Mouse (Mus musculus): ENCODE data around the gene Hipk4. TPM values are rescaled to one million over a fixed set of nuclear protein-coding genes. Genes with fewer than 3 reads are reported as not detected.

Hipk4 gene
- total and polyA plus RNA-seq, 2 experiments from 2014 or later = 0.88 to 1.8 TPM

- no peak for TF ChIP-seq CTCF (IDR thresholded peaks at IDR 0.05)
- H3K9ac ChIP-seq (replicated peaks; ENCODE audit: low read length, poor library complexity, severe bottlenecking) = no peak overlapping the region
- ATAC-seq (ENCODE audit: low FRiP score) = peak; percentile 31
- no peaks in the 10 kb centered on the region for H3K27me3 ChIP-seq (ENCODE audit: insufficient read depth, low read length)
- H3K4me1 ChIP-seq (ENCODE audit: insufficient read depth, low read length) = no peaks in the 10 kb centered on the region
- H3K36me3 ChIP-seq (ENCODE audit: insufficient read depth, low read length) = peaks cover 49% of the 10 kb centered on the region
- H3K27ac ChIP-seq (ENCODE audit: low read depth, low read length) = no peak overlapping the region
- DNase-seq (ENCODE audit: low spot score) = no peak
- 95% methylated on average over 10 of the region's 10 CpGs for WGBS
- H3K4me2 ChIP-seq (ENCODE audit: low read depth, low read length, poor library complexity, severe bottlenecking) = no peak overlapping the region
- no peak overlapping the region for H3K4me3 ChIP-seq (ENCODE audit: low read depth, low read length)
- no peaks in the 10 kb centered on the region for H3K9me3 ChIP-seq (ENCODE audit: low read length)
Measured at GRCm38 (mm10) chr7:27531707-27532106, 8.6 kb downstream of the Hipk4 start.

GRCm38 (mm10) chr7:27532480-27533050 is 9.5 kb downstream of the Hipk4 start:
- no peaks in the 10 kb centered on the region for H3K27me3 ChIP-seq (ENCODE audit: insufficient read depth, low read length)
- 90% methylated on average over 9 of the region's 9 CpGs for WGBS
- DNase-seq (ENCODE audit: low spot score) = no peak
- no peak overlapping the region for H3K9ac ChIP-seq (replicated peaks; ENCODE audit: low read length, poor library complexity, severe bottlenecking)
- H3K4me3 ChIP-seq (ENCODE audit: low read depth, low read length) = no peak overlapping the region
- TF ChIP-seq CTCF (IDR thresholded peaks at IDR 0.05) = no peak
- no peak overlapping the region for H3K27ac ChIP-seq (ENCODE audit: low read depth, low read length)
- no peak for ATAC-seq (ENCODE audit: low FRiP score)
- no peak overlapping the region for H3K4me2 ChIP-seq (ENCODE audit: low read depth, low read length, poor library complexity, severe bottlenecking)
- H3K36me3 ChIP-seq (ENCODE audit: insufficient read depth, low read length) = peaks cover 56% of the 10 kb centered on the region
- no peaks in the 10 kb centered on the region for H3K9me3 ChIP-seq (ENCODE audit: low read length)
- H3K4me1 ChIP-seq (ENCODE audit: insufficient read depth, low read length) = no peaks in the 10 kb centered on the region

- H3K4me2 ChIP-seq (ENCODE audit: low read depth, low read length, poor library complexity, severe bottlenecking) = no peak overlapping the region
- 86% methylated on average over 2 of the region's 2 CpGs for WGBS
Measured at GRCm38 (mm10) chr7:27535386-27535785, 12.3 kb downstream of the Hipk4 start.

GRCm38 (mm10) chr7:27536618-27537017 is 13.6 kb downstream of the Hipk4 start:
- no peak for DNase-seq (ENCODE audit: low spot score)
- Histone ChIP-seq H3K4me3 (ENCODE audit: low read depth, low read length) (no peak overlapping the region), H3K36me3 (ENCODE audit: insufficient read depth, low read length) (peaks cover 70% of the 10 kb centered on the region), H3K9me3 (ENCODE audit: low read length) (no peaks in the 10 kb centered on the region), H3K27me3 (ENCODE audit: insufficient read depth, low read length) (no peaks in the 10 kb centered on the region), H3K4me2 (ENCODE audit: low read depth, low read length, poor library complexity, severe bottlenecking) (no peak overlapping the region), H3K9ac (replicated peaks; ENCODE audit: low read length, poor library complexity, severe bottlenecking) (no peak overlapping the region), H3K27ac (ENCODE audit: low read depth, low read length) (no peak overlapping the region), H3K4me1 (ENCODE audit: insufficient read depth, low read length) (peaks cover 3% of the 10 kb centered on the region; the same call in 1 of the 2 replicates)
- no peak for ATAC-seq (ENCODE audit: low FRiP score)
- 92% methylated on average over 6 of the region's 6 CpGs for WGBS
- TF ChIP-seq CTCF (IDR thresholded peaks at IDR 0.05) = no peak

More at GRCm38 (mm10) chr7:27535386-27535785, 12.3 kb downstream of the Hipk4 start:
- no peak for ATAC-seq (ENCODE audit: low FRiP score)
- H3K27me3 ChIP-seq (ENCODE audit: insufficient read depth, low read length) = no peaks in the 10 kb centered on the region
- H3K9ac ChIP-seq (replicated peaks; ENCODE audit: low read length, poor library complexity, severe bottlenecking) = no peak overlapping the region
- peaks cover 74% of the 10 kb centered on the region for H3K36me3 ChIP-seq (ENCODE audit: insufficient read depth, low read length)
- no peak overlapping the region for H3K4me3 ChIP-seq (ENCODE audit: low read depth, low read length)
- H3K9me3 ChIP-seq (ENCODE audit: low read length) = no peaks in the 10 kb centered on the region
- TF ChIP-seq CTCF (IDR thresholded peaks at IDR 0.05) = no peak
- H3K4me1 ChIP-seq (ENCODE audit: insufficient read depth, low read length) = no peaks in the 10 kb centered on the region
- DNase-seq (ENCODE audit: low spot score) = no peak
- H3K27ac ChIP-seq (ENCODE audit: low read depth, low read length) = no peak overlapping the region

GRCm38 (mm10) chr7:27537998-27538397 is 14.9 kb downstream of the Hipk4 start:
- no peaks in the 10 kb centered on the region for H3K27me3 ChIP-seq (ENCODE audit: insufficient read depth, low read length)
- peaks cover 8% of the 10 kb centered on the region; the same call in 1 of the 2 replicates for H3K4me1 ChIP-seq (ENCODE audit: insufficient read depth, low read length)
- H3K36me3 ChIP-seq (ENCODE audit: insufficient read depth, low read length) = peaks cover 60% of the 10 kb centered on the region
- 92% methylated on average over 8 of the region's 8 CpGs for WGBS
- no peak overlapping the region for H3K9ac ChIP-seq (replicated peaks; ENCODE audit: low read length, poor library complexity, severe bottlenecking)
- no peak overlapping the region for H3K27ac ChIP-seq (ENCODE audit: low read depth, low read length)
- ATAC-seq (ENCODE audit: low FRiP score) (no peak), DNase-seq (ENCODE audit: low spot score) (no peak)
- TF ChIP-seq CTCF (IDR thresholded peaks at IDR 0.05) = no peak
- H3K4me2 ChIP-seq (ENCODE audit: low read depth, low read length, poor library complexity, severe bottlenecking) = no peak overlapping the region
- no peaks in the 10 kb centered on the region for H3K9me3 ChIP-seq (ENCODE audit: low read length)
- H3K4me3 ChIP-seq (ENCODE audit: low read depth, low read length) = no peak overlapping the region

- Histone ChIP-seq H3K4me3 (ENCODE audit: low read depth, low read length) (no peak overlapping the region), H3K36me3 (ENCODE audit: insufficient read depth, low read length) (peaks cover 54% of the 10 kb centered on the region), H3K4me2 (ENCODE audit: low read depth, low read length, poor library complexity, severe bottlenecking) (no peak overlapping the region), H3K27ac (ENCODE audit: low read depth, low read length) (no peak overlapping the region), H3K4me1 (ENCODE audit: insufficient read depth, low read length) (peaks cover 8% of the 10 kb centered on the region; the same call in 1 of the 2 replicates), H3K9me3 (ENCODE audit: low read length) (no peaks in the 10 kb centered on the region), H3K27me3 (ENCODE audit: insufficient read depth, low read length) (no peaks in the 10 kb centered on the region), H3K9ac (replicated peaks; ENCODE audit: low read length, poor library complexity, severe bottlenecking) (no peak overlapping the region)
- ATAC-seq (ENCODE audit: low FRiP score) = no peak
- DNase-seq (ENCODE audit: low spot score) = no peak
- WGBS = 89% methylated on average over 2 of the region's 2 CpGs
- TF ChIP-seq CTCF (IDR thresholded peaks at IDR 0.05) = no peak
Measured at GRCm38 (mm10) chr7:27538797-27539196, 15.7 kb downstream of the Hipk4 start.
